Mouse (Mus musculus): ENCODE measurements around the gene Hrk.

The Hrk gene

DNA sequence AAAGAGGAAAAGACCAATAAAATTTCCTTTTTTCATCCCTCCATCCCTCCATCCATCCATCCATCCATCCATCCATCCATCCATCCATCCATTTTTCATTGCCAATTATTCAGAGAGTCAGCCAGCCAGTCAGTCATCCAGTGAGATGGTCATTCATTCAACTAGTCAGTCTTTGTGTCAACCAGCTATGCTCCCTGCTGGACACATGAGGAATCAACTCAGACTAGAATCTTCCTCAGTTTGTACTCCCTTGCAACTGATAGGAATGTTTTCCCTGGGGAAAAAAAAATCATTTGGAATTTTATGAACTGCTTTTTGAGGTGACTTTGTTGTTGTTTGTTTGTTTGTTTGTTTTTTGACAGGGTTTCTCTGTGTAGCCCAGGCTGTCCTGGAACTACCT, 1.0 kb downstream of the Hrk start:
- DNase-seq (ENCODE audit: low spot score): no peak

- no peak for DNase-seq (ENCODE audit: low spot score)
Observed at GRCm38 (mm10) chr5:118167561-118167995, 3.1 kb downstream of the Hrk start.

- DNase-seq (ENCODE audit: low spot score): no peak
Observed at GRCm38 (mm10) chr5:118169222-118170221, 5.1 kb downstream of the Hrk start.

DNA sequence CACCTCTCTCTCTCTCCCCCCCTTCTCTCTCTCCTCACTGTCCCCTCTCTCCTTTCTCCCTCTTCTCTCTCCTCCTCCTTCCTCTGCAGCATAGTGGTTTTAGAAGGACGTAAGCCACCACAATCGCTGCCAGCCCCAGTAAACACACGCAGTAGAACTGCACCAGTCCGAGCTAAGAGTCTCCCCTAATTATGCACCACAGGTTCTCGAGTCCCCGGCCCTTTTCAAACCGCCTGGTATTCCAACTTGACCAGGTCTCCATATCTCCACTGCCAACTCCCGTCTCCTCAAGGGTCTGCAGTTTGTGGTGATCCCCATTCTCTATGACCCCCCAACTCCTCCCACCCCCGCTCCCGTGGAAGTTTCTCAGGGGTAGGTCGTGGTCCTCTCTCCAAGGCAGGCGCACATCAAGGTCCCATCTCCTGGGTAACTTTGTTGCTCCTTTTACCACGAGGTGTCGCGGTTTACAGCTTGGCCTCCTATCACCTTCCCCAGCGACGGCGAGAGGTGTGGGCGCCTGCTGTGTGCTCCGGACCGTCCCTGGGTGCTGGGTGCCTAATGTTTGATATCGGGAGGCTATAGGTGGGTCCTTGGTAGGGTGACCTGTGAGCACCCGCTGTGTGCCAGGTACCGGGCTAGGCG, 6.6 kb downstream of the Hrk start:
- DNase-seq (ENCODE audit: low spot score): no peak

GRCm38 (mm10) chr5:118171665-118172064, 7.2 kb downstream of the Hrk start:
- no peak for DNase-seq (ENCODE audit: low spot score)

- no peak for DNase-seq (ENCODE audit: low spot score)
Observed at GRCm38 (mm10) chr5:118172078-118172723, 7.8 kb downstream of the Hrk start.

- DNase-seq (ENCODE audit: low spot score): no peak
Observed at GRCm38 (mm10) chr5:118174310-118175009, 10.0 kb downstream of the Hrk start.

- DNase-seq (ENCODE audit: low spot score): no peak
Observed at GRCm38 (mm10) chr5:118175137-118175536, 10.7 kb downstream of the Hrk start.

DNA sequence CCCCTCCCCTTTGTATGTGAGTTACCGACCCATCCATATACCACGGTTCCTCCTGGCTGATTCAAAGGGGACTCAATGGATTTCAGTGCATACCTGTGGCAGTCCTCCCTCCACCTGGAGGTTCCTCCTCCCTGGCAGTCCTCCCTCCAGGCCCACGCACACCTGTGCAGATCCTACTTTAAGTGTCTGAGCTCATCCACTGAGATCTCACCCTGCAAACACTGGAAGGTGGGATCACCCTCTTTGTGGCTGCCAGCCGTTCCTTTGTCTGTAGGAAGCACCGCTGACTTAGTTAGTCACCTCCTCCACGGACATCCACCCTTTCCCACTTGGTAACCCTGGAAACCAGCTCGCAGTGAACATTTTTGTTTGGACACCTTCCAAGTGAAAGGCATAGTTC, 13.2 kb downstream of the Hrk start:
- no peak for DNase-seq (ENCODE audit: low spot score)

DNA sequence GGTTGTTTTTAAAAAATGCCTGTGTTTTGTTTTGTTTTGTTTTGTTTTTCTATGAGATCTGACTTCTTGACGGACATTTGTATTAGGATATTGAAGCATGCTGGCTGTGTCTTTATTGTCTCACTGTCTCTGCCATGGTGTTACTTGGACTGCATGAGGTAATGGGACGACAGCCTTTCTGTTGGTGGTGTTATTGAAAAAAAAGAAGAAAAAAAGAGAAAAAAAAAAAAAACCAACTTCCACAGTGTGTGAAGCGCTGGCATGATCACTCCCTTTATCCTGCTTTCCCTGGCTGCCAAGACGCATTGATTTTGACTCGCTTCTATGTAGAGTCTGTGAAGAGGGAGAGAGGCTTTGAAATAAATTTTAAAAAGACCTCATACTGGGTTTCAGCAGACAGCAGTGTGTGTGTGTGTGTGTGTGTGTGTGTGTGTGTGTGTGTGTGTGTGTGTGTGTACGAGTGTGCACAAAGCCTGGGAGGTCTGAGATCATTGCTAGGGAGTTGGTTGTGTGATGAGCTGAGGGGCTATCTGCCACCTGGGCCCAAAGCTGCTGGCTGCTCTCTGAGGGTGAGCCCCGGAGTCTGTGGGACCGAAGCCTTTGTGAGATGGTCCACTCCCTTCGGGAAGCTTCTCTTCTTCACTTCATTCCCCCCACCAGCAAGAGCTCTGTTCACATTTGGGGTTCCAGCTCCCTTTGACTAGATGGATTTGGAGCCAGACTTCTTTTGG, 22.6 kb downstream of the Hrk start:
- DNase-seq (ENCODE audit: low spot score): no peak

- DNase-seq (ENCODE audit: low spot score): no peak
Observed at GRCm38 (mm10) chr5:118188356-118188755, 23.9 kb downstream of the Hrk start.

DNA sequence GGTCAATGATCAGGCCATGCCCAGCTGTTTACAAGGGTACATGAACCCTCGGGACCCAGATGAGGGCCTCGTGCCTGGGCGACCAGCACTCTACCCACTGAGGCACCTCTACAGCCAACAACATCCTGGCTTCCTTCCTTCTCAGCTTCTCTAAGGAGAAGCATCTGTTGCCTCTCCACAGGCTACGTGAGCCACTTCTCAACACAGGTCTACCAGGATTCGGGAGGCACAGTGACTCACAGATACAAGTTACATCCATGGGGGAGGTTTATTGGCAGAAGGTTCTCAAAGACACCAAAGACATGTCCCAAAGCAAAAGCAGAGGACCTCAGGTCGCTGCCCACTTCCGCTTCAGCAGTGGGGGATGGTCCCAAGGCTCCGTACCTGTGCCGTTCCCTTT, 26.0 kb downstream of the Hrk start:
- DNase-seq (ENCODE audit: low spot score): no peak

DNA sequence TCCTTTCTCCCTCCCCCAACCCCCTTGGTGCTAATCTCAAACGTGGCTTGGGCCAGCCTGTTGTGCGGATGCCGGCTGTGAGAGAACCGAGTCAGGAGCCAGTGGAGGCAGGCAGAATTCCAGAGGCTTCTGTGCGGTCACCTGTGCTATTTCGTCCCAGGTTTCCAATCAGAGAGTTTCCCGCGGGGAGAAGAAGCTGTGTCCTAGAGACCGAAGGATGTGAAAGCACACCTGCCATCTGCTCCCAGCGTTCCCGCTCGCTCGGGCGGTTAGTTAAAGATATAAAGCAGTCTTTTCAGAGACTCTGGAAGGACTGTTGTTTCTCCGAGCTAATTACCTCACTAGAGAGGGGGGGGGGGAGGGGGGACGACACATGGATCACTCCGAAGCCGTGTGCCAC, 27.8 kb downstream of the Hrk start:
- DNase-seq (ENCODE audit: low spot score): no peak

GRCm38 (mm10) chr5:118197421-118197820, 33.0 kb downstream of the Hrk start:
- no peak for DNase-seq (ENCODE audit: low spot score)

- no peak for DNase-seq (ENCODE audit: low spot score)
Observed at GRCm38 (mm10) chr5:118199670-118200069, 35.2 kb downstream of the Hrk start.

DNA sequence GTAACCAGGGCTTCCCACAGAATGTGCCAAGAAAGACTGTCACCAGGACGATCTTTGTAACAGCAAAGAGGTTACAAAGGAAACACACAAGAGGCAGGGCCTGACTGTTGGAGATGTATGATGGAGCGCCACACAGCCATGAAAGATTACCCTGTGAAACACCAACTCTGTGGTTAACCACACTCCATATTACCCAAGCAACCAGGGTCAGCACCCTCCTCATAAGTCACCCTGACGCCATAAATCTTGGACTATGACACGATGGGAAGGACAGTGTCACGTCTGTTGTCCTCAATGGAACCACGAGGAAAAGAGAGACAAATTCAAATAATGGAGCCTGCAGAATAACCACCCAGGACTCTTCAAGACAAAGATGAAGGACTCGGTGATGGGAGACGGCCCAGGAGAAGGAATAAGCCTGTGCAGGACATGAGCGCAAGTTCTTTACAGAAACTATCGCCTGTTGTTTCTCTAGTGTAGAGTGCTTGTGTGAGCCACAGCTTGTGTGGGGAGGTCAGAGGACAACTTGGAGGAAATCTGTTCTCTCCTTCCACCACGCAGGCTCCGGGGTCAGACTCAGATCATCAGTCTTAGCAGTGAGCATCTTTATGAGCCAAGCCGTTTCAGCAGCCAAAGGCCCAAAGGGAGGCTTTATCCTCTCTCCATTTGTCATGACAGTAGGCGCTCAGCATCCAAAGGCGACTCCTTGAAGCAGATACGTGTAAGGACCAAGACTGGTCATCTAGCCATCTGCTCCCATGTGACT, 40.4 kb downstream of the Hrk start:
- no peak for DNase-seq (ENCODE audit: low spot score)

- DNase-seq (ENCODE audit: low spot score): no peak
Observed at GRCm38 (mm10) chr5:118205852-118206251, 41.4 kb downstream of the Hrk start.

DNA sequence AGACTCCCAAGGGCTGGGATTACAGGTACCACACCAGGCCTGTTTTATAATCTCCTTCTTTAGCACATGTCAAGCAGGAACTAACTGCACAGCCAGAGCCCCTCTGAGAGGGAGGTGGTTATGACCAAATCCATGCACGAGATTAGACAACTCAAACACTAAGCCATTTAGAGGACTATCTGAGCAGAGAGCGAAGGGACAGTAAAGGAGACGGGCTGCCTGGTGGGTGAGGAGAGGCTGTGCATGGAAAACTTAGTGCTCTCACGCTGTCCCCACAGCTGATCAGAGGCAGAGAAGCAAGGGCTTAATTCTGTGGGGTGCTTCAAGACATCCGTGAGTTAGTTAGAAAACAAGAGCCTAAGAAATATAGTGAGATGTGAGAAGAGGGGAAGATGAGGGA, 49.6 kb downstream of the Hrk start:
- DNase-seq (ENCODE audit: low spot score): no peak

DNA sequence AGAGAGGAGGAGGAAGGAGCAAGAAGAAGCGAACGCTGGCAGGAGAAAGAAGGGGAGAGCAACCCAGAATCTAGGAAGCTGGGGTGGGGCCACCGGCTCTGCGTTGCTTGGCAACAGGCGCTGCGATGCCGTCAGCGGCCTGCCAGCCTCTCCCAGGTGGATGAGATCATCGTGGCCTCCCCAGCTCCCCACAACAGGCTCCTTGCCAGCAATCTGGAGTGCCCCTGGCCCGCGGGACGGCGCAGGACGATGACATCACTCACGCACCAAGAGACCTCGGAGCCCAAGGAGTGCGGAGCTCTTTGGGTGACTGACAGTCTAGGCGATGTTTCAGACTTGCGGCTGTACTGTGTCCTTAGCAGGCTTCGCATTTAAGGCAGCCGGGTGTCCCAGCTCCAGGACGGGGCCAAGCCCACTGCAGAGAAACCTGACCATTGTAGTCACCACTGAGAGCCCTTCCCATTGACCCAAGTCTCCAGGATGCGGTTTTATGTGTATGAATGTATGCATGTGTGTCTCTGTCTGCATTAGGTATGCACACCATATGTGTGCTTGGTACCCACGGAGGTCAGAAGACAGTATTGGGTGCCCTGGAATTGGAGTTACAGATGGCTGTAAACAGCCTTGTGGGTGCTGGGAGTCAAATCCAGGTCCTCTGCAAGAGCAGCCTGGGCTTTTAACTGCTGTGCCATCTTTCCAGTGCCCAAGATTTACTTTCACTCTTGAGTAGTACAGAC, 50.1 kb downstream of the Hrk start:
- DNase-seq (ENCODE audit: low spot score): peak; percentile 73

GRCm38 (mm10) chr5:118217410-118217809, 53.0 kb downstream of the Hrk start:
- no peak for DNase-seq (ENCODE audit: low spot score)

All from urinary bladder, postnatal 14 days (tissue).